Mouse (Mus musculus) thymus, postnatal 14 days (tissue): ENCODE measurements around the gene Mx1.

Experiments
- DNase-seq: peaks from one replicate; pipeline ENCODE4 v3.0.0; 2021

Gene Mx1

DNA sequence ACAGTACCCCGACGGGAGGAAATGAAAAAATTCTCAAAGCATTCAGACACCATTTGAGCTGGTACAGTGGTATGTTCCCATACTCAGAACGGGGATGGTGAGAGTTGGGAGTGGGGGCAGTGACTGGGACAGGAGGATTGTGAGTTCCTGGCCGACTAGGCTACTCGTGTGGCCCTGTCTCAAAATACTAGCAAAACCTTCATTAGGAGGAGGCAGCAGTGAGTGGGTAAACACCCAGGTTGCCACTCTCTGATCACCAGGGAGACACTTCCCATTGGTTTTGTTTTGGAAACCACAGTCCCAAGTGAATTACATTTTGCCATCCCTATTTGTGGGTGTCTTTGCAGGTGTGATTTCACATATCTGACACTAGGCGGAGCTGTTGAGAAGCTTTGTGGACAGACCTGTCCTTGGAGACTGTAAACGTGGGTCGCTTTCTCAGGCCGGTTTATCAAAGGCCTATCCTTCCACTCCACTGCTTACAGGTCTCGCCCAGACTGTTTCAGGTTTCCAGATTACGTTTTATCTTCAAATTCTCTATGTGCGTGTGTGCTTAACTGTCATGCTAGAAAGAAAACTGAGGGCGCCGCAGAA, 18.9 kb downstream of the Mx1 start:
- peak; percentile 39 for DNase-seq

DNA sequence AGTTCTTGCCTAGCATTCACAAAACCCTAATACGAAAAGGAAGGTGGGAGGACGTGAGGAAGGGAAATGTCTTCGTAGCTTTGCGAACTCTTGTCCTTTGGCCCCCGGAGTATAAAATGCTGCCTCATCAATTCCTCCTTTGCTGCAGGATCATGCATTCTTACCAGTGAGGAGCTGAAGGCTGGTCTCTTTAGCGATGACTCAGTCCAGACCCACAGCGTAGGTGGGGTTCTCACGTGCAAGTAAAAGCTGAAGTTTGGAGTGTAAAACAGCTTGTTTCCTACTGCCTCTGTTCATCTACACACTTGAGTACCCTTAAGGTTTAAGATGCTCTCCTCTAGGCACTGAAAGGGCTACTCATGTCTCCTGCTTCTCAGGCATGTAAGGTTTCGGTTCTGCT, 20.7 kb downstream of the Mx1 start:
- no peak for DNase-seq

GRCm38 (mm10) chr16:97438191-97438590, 24.5 kb downstream of the Mx1 start:
- no peak for DNase-seq

GRCm38 (mm10) chr16:97437448-97438056, 25.2 kb downstream of the Mx1 start:
- DNase-seq, result no peak

- no peak for DNase-seq
These were observed 28.5 kb downstream of the Mx1 start for GRCm38 (mm10) chr16:97434206-97434605.

GRCm38 (mm10) chr16:97431328-97431727, 31.4 kb downstream of the Mx1 start:
- no peak for DNase-seq

DNA sequence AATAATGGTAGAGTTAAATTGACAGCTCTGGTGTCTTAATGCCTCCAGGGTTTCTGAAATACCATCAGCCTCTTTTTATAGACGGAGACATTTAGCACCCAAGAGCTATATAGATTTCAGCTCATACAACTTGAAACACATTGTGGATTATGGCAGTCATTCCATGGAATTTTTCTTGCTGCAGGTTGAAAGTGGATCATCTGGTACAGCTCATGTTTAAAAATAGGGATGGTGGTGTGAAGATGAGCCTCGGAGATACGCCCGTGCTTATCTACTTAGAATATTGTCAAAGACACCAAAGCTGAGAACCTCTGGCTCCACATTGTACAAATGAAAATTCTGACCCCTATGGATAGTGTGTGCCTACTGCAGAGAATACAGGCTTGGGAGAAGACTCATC, 32.6 kb downstream of the Mx1 start:
- DNase-seq, result no peak

GRCm38 (mm10) chr16:97428026-97428425, 34.7 kb downstream of the Mx1 start:
- DNase-seq, result no peak

DNA sequence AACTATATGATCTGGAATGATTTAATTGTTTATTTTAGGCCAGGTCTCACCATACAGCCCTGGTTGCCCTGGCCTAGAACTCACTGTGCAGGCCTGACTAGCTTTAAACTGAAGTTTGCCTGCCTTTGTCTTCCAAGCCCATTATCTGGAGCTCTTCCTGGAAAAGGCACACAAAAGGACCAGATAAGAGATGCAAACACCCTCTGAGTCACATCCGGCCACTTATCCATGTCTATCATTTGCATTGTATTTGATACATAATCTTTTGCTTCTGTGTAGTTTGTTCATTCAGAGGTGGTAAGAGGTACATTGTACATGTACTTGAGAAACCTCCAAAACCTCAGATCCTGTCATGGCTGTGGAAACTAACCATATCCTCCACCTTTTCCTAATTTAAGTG, 39.1 kb downstream of the Mx1 start:
- DNase-seq, result no peak

DNA sequence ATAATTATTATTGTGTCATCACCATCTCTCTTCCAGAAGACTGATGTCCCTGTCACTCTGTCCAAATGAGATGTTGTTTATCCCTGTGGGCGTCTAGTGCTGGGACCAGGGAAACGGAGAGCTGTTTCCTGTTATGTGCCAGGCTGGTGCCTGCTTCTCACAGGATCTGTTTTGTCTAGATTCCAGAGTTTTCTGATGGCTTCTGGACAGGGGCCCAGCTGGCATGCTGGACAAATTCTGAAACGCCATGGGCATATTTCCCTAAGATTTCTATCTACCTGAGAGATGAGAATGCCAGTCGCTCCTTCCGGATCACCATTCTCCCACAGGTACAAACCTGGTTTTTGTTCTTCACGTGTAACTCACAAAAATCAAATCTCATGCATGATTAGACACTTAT, 41.0 kb downstream of the Mx1 start:
- DNase-seq, result no peak

DNA sequence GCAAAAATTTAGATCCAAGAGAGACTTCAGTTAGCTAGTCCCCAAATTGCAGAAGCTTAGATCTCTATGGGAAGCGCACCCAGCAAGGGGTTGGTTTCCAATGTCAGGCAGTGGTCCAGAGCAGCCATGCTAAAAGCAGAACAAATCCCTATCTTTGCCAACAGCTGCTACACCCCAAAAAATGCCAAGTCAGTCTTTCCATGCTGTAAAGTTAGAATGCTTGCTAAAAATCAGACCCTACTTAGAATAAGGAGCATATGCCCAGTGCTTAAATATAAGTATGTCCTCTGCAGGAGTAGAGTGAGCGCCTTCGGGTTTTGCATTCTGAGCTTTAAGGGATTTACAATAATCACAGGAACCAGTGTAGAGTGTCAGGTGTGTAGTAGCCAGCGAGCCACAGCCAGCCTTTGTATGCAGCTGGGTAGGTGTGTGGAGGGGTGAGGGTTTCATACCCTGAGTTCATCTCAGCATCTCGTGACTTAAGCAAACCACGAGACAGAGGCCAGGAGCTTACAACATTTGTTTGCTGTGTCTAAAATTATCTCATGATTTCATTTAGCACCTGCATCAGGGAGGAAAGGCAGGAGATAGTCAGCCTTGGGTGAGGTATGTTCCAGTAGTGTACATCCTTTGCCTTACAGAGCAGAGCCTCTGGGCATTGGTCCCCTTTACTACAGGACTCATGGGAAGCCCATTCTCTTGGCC, 43.8 kb downstream of the Mx1 start:
- no peak for DNase-seq

DNA sequence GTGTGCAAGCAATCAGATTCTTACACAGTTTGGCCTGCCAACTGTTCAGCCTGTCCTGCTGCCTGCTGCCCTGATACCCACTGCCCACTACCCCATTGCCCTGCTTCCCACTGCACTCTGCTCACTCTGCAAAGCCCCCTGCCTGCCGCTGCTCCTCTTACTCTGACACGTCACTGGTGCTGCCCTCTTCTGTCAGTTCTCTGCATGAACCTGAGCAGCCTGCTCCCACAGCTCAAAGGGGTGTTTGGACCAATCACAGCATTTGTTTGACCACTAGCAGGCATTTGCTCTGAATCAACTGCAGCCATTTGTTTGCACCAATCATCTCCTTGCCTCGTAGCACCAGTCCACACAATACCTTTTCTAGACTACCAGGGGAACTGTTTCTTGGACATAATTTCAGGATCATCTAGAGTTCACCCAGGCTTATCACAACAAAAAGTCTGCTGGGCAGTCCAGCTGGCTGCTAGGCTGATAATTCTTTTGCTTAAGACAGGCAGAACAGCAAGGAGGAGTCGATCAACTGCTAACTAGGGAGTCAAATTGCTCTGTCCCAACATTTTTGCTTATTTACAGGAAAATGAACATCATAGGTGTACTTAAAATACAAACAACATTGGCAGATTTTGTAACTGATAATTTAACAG, 44.7 kb downstream of the Mx1 start:
- DNase-seq, result peak; percentile 12

DNA sequence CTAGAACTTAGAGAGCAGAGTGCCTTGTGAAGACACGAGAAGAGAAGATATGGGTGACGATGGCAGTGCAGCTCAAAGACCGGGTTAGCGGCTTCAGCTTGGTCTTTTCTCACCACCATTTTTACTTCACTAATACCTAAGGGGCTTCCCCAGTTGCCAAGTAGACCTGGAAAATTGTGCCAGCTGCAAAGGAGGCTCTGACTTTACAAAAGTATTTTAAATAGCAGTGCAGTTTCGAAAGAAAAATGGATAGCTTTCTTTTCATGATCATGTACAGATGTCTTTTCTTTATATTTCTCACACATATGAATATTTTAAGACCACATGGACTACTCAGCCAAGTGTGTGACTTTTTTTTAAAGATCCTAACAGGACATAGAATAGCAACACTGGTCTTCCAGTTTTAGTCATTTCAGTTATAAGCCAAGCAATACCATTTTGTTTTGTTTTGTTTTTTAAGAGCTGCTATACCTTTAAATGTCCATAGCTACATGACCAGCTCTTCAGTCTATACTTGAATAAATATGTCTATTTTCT, 57.2 kb downstream of the Mx1 start:
- no peak for DNase-seq

GRCm38 (mm10) chr16:97402213-97402785, 60.4 kb downstream of the Mx1 start:
- DNase-seq, result no peak

DNA sequence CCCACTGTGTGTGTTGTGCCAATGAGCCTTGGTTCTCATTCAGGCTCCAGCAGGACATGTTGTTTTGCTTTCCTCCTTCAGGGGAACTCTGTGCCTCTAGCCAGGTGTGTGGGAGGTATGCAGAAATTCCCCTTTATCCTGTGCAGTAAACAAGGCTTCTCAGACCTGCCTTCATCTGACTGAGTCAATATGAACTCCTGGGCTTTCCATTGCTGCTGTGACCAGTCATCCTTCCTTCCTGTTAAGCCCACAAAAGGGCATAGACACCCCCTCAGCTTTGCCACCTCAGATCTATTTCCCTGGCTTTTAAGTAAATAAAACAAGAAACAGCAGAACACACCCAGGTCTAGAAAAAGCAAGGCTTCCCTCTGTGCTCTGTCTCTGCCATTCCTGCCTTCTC, 61.0 kb downstream of the Mx1 start:
- DNase-seq, result no peak

DNA sequence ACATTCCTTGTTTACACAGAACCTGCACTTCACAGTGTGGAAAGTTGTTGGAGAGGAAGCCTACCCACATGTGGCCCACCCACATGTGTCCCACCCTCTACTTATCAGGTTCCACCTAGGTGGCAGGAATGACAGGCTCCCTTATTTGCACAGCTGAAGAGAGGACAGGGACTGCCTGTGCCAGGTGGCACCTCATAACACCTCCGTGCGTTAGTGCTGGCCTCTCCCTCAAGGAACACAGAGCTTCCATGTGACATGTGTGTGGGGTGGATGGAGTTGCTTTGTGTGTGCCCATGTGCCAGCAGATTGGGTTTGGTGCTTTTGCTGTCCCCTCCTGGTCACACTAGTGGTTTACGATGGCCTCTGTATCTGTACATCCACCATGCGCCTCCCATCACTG, 62.7 kb downstream of the Mx1 start:
- DNase-seq, result no peak

- DNase-seq, result no peak
These were observed 64.7 kb downstream of the Mx1 start for GRCm38 (mm10) chr16:97397945-97398531.
